Mouse (Mus musculus) heart, embryonic 15.5 days (tissue): Measurements from ENCODE around the gene Kcnab3. TPM values are rescaled to one million over a fixed set of nuclear protein-coding genes. Genes with fewer than 3 reads are reported as not detected.

ENCODE experiments used
- ATAC-seq: fragments of 200-750 bp; cut with Nextera tagmentation; replicated peaks from 2 replicates; pipeline ENCODE4 v1.8.0; 2017; ENCODE audit warnings: low read depth, moderate TSS enrichment; ENCODE audit not compliant: insufficient number of reproducible peaks, insufficient read depth, low FRiP score
- H3K27ac ChIP-seq: fragments of 300-500 bp; sonication (generic); 2 replicates; pipeline ENCODE4 v1.5.1; 2015; ENCODE audit warnings: mild to moderate bottlenecking, inconsistent platforms
- H3K27me3 ChIP-seq: fragments of 300-500 bp; sonication (generic); 2 replicates; pipeline ENCODE4 v1.6.1; 2015; ENCODE audit warnings: inconsistent platforms
- H3K36me3 ChIP-seq: fragments of 300-500 bp; sonication (generic); 2 replicates; pipeline ENCODE4 v1.6.1; 2015; ENCODE audit warnings: mild to moderate bottlenecking, inconsistent platforms
- H3K4me1 ChIP-seq: fragments of 300-500 bp; sonication (generic); replicated peaks from 2 replicates; pipeline ENCODE4 v1.6.1; 2015; ENCODE audit warnings: inconsistent platforms
- H3K4me2 ChIP-seq: fragments of 300-500 bp; sonication (generic); 2 replicates; pipeline ENCODE4 v1.6.1; 2015; ENCODE audit warnings: inconsistent platforms, mild to moderate bottlenecking, moderate library complexity
- H3K4me3 ChIP-seq: fragments of 300-500 bp; sonication (generic); 2 replicates; pipeline ENCODE4 v1.5.1; 2015; ENCODE audit warnings: mild to moderate bottlenecking, inconsistent platforms
- H3K9ac ChIP-seq: fragments of 300-500 bp; sonication (generic); 2 replicates; pipeline ENCODE4 v1.6.1; 2015; ENCODE audit warnings: mild to moderate bottlenecking, inconsistent platforms
- H3K9me3 ChIP-seq: fragments of 300-500 bp; sonication (generic); replicated peaks from 2 replicates; pipeline ENCODE4 v1.6.1; 2016; ENCODE audit warnings: inconsistent platforms
- WGBS: fragments of 180-500 bp; shearing (Covaris S2); methylation state at CpG from one replicate; pipeline ENCODE4 v1.1.7; 2015; ENCODE audit warnings: mixed read lengths; 5-methylcytosine and 5-hydroxymethylcytosine counted together
- polyA plus RNA-seq: library from polyadenylated mRNA; unstranded; fragments of >200 nt; fragmentation: Nextera tagmentation; extraction: Ambion mirVana; gene quantifications from 2 replicates; pipeline ENCODE4 v1.2.1, GENCODE M21; 2015

Gene Kcnab3
- polyA plus RNA-seq, 1 experiment from 2014 or later: 0.77 TPM

- Histone ChIP-seq H3K36me3 (peaks cover 24% of the 10 kb centered on the region), H3K4me2 (peak overlapping the region; percentile 97), H3K4me3 (peak overlapping the region; percentile 82), H3K4me1 (peaks cover 47% of the 10 kb centered on the region), H3K27me3 (no peaks in the 10 kb centered on the region), H3K9ac (peak overlapping the region; percentile 51), H3K9me3 (no peaks in the 10 kb centered on the region), H3K27ac (peak overlapping the region; percentile 97)
- 41% methylated on average over 6 of the region's 6 CpGs for WGBS
- ATAC-seq: no peak
Measured at GRCm38 (mm10) chr11:69365722-69366121, 39.7 kb downstream of the Kcnab3 start.

DNA sequence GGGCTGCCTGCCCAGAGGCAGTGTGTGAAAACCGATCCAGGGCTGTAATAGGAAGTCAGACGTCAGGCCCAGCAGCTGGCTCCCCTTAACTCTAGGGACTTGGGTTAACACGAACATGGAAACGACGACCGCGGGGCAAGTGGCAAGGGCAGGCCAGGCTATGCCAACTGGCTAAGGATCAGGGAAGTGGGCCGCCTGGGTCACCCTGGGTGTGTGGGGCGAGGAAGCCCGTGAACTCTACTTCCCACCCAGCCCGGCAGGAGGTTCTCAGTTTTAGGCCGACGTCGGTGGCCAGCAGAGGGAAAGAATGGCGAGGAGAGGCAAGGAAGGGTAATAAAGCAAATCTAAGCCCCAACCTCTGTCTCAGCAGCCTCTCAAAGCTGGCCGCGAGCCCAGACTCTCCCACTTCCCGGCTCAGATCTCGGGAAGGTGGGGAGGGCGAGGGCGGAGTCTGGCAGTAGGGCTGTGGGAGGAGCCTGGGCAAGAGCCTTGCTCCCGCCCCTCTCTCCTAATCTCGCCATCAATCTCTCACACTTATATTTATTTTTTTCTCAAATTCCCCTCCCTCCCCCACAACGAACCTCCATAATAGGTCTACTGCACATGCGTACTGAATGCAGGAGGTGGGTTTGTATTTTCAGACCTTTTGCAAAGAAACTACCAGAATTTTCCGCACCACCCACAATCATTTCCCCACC is 40.2 kb downstream of the Kcnab3 start:
- H3K4me2 ChIP-seq: peak overlapping the region; percentile 97
- peak overlapping the region; percentile 82 for H3K4me3 ChIP-seq
- no peaks in the 10 kb centered on the region for H3K27me3 ChIP-seq
- no peaks in the 10 kb centered on the region for H3K9me3 ChIP-seq
- peak overlapping the region; percentile 51 for H3K9ac ChIP-seq
- 1% methylated on average over 26 of the region's 26 CpGs for WGBS
- H3K4me1 ChIP-seq: peaks cover 53% of the 10 kb centered on the region
- peaks cover 18% of the 10 kb centered on the region for H3K36me3 ChIP-seq
- H3K27ac ChIP-seq: peak overlapping the region; percentile 97
- peak; percentile 83 for ATAC-seq

GRCm38 (mm10) chr11:69366855-69367615 is 41.0 kb downstream of the Kcnab3 start:
- 2% methylated on average over 22 of the region's 22 CpGs for WGBS
- Histone ChIP-seq H3K4me1 (peaks cover 60% of the 10 kb centered on the region), H3K36me3 (peaks cover 11% of the 10 kb centered on the region), H3K9ac (peak overlapping the region; percentile 95), H3K27ac (peak overlapping the region; percentile 97), H3K27me3 (no peaks in the 10 kb centered on the region), H3K4me2 (peak overlapping the region; percentile 97), H3K9me3 (no peaks in the 10 kb centered on the region), H3K4me3 (peak overlapping the region; percentile 82)
- ATAC-seq: no peak

GRCm38 (mm10) chr11:69367616-69368355 is 41.7 kb downstream of the Kcnab3 start:
- peaks cover 67% of the 10 kb centered on the region for H3K4me1 ChIP-seq
- H3K36me3 ChIP-seq: peaks cover 7% of the 10 kb centered on the region
- peak overlapping the region; percentile 82 for H3K4me3 ChIP-seq
- peak overlapping the region; percentile 95 for H3K9ac ChIP-seq
- peak overlapping the region; percentile 97 for H3K27ac ChIP-seq
- no peaks in the 10 kb centered on the region for H3K27me3 ChIP-seq
- H3K4me2 ChIP-seq: peak overlapping the region; percentile 97
- ATAC-seq: 0 out of 2 replicates have a peak, but pooled peaks have one; percentile 2
- H3K9me3 ChIP-seq: no peaks in the 10 kb centered on the region
- under 1% methylated on average over 22 of the region's 22 CpGs for WGBS

GRCm38 (mm10) chr11:69368356-69369214 is 42.5 kb downstream of the Kcnab3 start:
- ATAC-seq: no peak
- H3K4me1 ChIP-seq: peaks cover 67% of the 10 kb centered on the region
- H3K4me2 ChIP-seq: peak overlapping the region; percentile 97
- WGBS: under 1% methylated on average over 69 of the region's 106 CpGs
- H3K9me3 ChIP-seq: no peaks in the 10 kb centered on the region
- peak overlapping the region; percentile 95 for H3K9ac ChIP-seq
- H3K36me3 ChIP-seq: no peaks in the 10 kb centered on the region
- H3K4me3 ChIP-seq: peak overlapping the region; percentile 82
- peak overlapping the region; percentile 97 for H3K27ac ChIP-seq
- H3K27me3 ChIP-seq: no peaks in the 10 kb centered on the region

DNA sequence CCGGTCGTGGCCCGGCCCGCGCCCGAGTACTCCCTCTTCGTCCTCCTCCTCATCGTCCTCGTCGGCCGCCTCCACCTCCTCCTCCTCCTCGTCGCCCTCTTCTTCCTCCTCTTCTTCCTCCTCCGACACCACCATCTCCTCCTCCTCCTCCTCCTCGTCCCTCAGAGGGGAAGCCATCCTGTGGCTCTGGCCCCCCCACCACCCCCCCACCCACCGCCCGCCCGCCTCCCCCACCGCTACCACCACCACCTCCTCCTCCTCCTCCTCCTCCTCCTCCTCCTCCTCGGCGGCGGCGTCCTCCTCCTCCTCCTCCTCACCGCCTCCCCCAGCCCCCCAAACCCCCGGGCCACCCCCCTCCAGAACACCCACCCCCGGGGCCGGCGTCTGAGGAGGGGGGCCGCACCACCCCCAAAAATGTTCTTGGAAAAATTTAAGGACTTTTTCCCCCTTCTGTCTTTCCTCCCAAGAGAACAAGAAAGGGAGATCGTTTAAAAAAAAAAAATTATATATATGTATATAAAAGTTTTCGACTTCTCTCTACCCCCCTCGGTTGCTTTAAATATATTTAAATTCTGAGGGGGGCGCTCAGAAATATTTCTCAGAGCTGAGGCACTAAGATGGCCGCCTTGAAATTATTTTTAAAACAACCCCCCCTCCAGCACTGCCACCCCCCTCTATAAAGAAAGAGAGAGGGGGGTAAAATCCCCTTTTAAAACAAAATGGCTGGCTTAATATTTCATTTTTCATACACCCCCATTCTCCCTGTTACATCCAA is 43.3 kb downstream of the Kcnab3 start, which contains the start of gene Chd3:
TSS of gene Chd3 (minus strand) at position 192 of the 775 bp plus-strand sequence.
- no peaks in the 10 kb centered on the region for H3K9me3 ChIP-seq
- H3K27ac ChIP-seq: peak within 1 kb of the TSS; percentile 97
- H3K4me2 ChIP-seq: peak within 1 kb of the TSS; percentile 97
- WGBS: 5% methylated on average over 9 of the region's 34 CpGs
- H3K9ac ChIP-seq: peak within 1 kb of the TSS; percentile 95
- ATAC-seq: no peak
- no peaks in the 10 kb centered on the region for H3K27me3 ChIP-seq
- H3K4me1 ChIP-seq: peaks cover 63% of the 10 kb centered on the region
- peak within 1 kb of the TSS; percentile 82 for H3K4me3 ChIP-seq
- no peaks in the 10 kb centered on the region for H3K36me3 ChIP-seq

DNA sequence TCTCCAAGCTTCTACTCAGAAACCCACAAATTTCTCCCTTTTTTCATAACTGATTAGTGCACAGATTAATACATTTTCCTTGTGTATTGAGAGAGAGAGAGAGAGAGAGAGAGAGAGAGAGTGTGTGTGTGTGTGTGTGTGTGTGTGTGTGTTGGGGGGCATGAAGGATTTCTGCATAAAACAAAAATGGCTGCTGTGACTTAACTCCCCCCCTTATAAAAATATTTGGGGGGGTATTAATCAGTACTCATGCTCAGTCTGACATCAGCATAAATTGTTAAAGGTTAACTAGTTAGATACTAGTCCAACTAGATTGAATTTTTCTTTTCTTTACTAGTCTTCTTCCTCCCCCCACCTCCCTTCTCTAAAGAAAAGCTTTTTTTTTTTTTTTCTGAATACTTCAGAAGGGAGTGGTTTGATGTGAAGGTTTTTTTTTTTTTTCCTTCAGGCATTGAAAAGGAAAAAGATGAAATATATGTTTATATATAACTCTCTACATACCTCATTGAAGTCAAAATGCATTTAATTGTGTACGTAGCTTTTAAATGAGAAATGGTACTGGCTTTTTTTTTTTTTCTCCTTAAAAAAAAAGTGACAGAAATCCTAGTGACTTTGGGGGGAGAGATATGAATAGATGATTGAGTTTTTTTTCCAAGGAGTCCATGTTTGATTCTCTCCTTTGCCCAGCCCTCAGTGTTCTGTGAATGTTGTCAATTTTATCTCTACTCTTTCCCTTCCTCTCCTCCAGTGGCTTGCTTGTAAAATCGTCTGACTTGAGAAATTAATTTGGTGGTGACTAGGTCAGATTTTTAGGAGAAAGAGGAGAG is 44.1 kb downstream of the Kcnab3 start:
- Histone ChIP-seq H3K4me1 (peaks cover 55% of the 10 kb centered on the region), H3K4me3 (peak overlapping the region; percentile 82)

DNA sequence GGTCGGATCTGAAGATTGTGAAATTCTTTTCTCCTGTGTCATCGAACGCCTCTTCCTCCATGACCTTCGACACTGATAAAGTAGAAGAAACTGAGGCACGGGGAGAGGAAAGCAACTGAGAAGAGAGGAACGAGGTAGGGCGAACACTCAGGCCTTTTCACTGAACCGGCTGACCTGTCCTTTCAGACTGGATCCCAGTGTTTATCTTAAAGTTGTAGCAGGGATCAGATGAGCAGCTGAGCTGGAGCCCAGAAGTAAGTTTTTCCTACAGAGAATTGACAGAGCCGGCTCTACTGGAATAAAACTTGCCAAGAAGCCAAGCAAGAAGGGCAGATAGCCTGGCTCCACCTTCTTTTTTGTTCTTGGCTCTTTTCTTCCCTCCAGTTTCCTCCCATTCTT is 44.8 kb downstream of the Kcnab3 start:
- Histone ChIP-seq H3K4me1 (peaks cover 48% of the 10 kb centered on the region), H3K4me2 (peak overlapping the region; percentile 32; the same call in 1 of the 2 replicates), H3K27ac (peak overlapping the region; percentile 56), H3K9ac (peak overlapping the region; percentile 6; the same call in 1 of the 2 replicates), H3K9me3 (no peaks in the 10 kb centered on the region), H3K27me3 (no peaks in the 10 kb centered on the region), H3K36me3 (0 out of 2 replicates have a peak, but pooled peaks cover 3% of the 10 kb centered on the region), H3K4me3 (no peak overlapping the region)
- no peak for ATAC-seq
- WGBS: 34% methylated on average over 9 of the region's 9 CpGs

More for the DNA sequence above, 44.1 kb downstream of the Kcnab3 start:
- ATAC-seq: no peak
- peak overlapping the region; percentile 97 for H3K4me2 ChIP-seq
- WGBS: 36% methylated on average over 2 of the region's 2 CpGs
- peak overlapping the region; percentile 97 for H3K27ac ChIP-seq
- no peaks in the 10 kb centered on the region for H3K27me3 ChIP-seq
- H3K36me3 ChIP-seq: no peaks in the 10 kb centered on the region
- peak overlapping the region; percentile 95; the same call in 1 of the 2 replicates for H3K9ac ChIP-seq
- no peaks in the 10 kb centered on the region for H3K9me3 ChIP-seq

DNA sequence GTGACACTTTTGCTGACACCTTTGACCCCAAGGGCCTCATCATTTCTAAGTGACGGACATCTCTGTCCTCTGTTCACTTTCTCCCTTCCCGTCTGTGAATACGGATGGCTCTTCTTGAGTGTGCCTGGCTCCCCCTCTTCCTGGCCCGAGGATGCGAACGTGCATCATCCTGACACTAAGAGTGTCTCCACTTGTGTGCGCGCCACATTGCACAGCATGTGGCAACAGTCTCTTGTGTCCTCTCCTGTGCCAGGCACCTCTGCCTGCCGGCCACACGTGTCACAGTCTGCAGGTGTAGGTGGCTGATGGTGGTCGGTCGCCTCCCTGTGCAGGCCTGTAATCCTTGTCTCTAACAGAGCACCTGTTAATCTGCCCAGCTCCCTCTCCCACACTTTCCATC is 45.5 kb downstream of the Kcnab3 start:
- Histone ChIP-seq H3K4me2 (0 out of 2 replicates have a peak overlapping the region, but pooled peaks have one; percentile 16), H3K4me1 (peaks cover 42% of the 10 kb centered on the region), H3K27ac (peak overlapping the region; percentile 69; the same call in 1 of the 2 replicates), H3K9me3 (no peaks in the 10 kb centered on the region), H3K36me3 (0 out of 2 replicates have a peak, but pooled peaks cover 3% of the 10 kb centered on the region), H3K4me3 (no peak overlapping the region), H3K27me3 (no peaks in the 10 kb centered on the region), H3K9ac (no peak overlapping the region)
- 56% methylated on average over 12 of the region's 12 CpGs for WGBS
- ATAC-seq: no peak
